Mouse (Mus musculus) kidney, embryonic 14.5 days (tissue): Measurements from ENCODE around the gene Vmn1r37. TPM values are rescaled to one million over a fixed set of nuclear protein-coding genes. Genes with fewer than 3 reads are reported as not detected.
"Not testable (repeated sequence)": the region's sequence is repeated elsewhere in the genome, so short reads cannot be mapped to it uniquely, and the experiment has no call there.

Source experiments
- ATAC-seq: fragments of 200-750 bp; cut with Nextera tagmentation; 2 replicates; pipeline ENCODE4 v1.8.0; 2017; ENCODE audit warnings: moderate number of reproducible peaks, mild to moderate bottlenecking, moderate TSS enrichment, moderate library complexity; ENCODE audit not compliant: low FRiP score, low TSS enrichment
- H3K27ac ChIP-seq: fragments of 300-500 bp; sonication (generic); 2 replicates; pipeline ENCODE4 v1.5.1; 2014; ENCODE audit warnings: low read depth, mild to moderate bottlenecking, low read length, moderate library complexity, mixed read lengths
- H3K27me3 ChIP-seq: fragments of 300-500 bp; sonication (generic); 2 replicates; pipeline ENCODE4 v1.6.1; 2014; ENCODE audit warnings: mild to moderate bottlenecking, low read length; ENCODE audit not compliant: control insufficient read depth, insufficient read depth
- H3K36me3 ChIP-seq: fragments of 300-500 bp; sonication (generic); 2 replicates; pipeline ENCODE4 v1.6.1; 2014; ENCODE audit warnings: low read length, mixed read lengths; ENCODE audit not compliant: control insufficient read depth, insufficient read depth
- H3K4me1 ChIP-seq: fragments of 300-500 bp; sonication (generic); 2 replicates; pipeline ENCODE4 v1.6.1; 2014; ENCODE audit warnings: low read length, mixed read lengths; ENCODE audit not compliant: control insufficient read depth, insufficient read depth
- H3K4me2 ChIP-seq: fragments of 300-500 bp; sonication (generic); replicated peaks from 2 replicates; pipeline ENCODE4 v1.6.1; 2014; ENCODE audit warnings: low read depth, mild to moderate bottlenecking, low read length
- H3K4me3 ChIP-seq: fragments of 300-500 bp; sonication (generic); 2 replicates; pipeline ENCODE4 v1.5.1; 2014; ENCODE audit warnings: mild to moderate bottlenecking, low read length
- H3K9ac ChIP-seq: fragments of 300-500 bp; sonication (generic); 2 replicates; pipeline ENCODE4 v1.6.1; 2014; ENCODE audit warnings: low read depth, mild to moderate bottlenecking, low read length, moderate library complexity
- H3K9me3 ChIP-seq: fragments of 300-500 bp; sonication (generic); 2 replicates; pipeline ENCODE4 v1.6.1; 2016; ENCODE audit warnings: low read length; ENCODE audit not compliant: control insufficient read depth
- WGBS: fragments of 180-500 bp; shearing (Covaris S2); extraction: QIAGEN DNeasy Blood & Tissue Kit; methylation state at CpG from one replicate; pipeline ENCODE4 v1.1.7; 2014; 5-methylcytosine and 5-hydroxymethylcytosine counted together
- polyA plus RNA-seq: library from polyadenylated mRNA; unstranded; fragments of >200 nt; fragmentation: Nextera tagmentation; extraction: Ambion mirVana; gene quantifications from 2 replicates; pipeline ENCODE4 v1.2.1, GENCODE M21; 2014

The Vmn1r37 gene
- polyA plus RNA-seq = not detected in 2 replicates

DNA sequence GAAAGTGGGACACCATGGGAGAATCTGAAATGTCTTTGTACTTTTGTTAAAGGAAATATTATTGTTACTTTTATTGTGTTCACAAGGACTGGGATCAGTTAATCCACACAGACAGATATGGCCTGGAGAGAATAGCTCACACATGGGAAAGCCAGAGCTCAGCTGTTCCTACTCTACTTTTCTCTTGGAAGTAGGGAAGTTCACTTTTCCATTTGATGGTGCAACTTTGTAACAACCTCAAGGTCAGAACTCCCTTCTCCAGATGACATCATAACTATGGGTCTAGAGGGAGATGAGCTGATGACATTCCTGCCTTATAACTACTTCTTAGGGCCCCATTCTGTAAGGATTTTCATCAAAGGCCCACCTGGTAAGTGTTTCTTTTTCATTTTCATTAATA is at the start of gene Vmn1r37:
Gene Vmn1r37 (plus strand): TSS at position 301 of the 400 bp plus-strand sequence.
- not testable (repeated sequence) for H3K4me1 ChIP-seq, H3K9ac ChIP-seq, H3K36me3 ChIP-seq, H3K4me2 ChIP-seq, H3K27ac ChIP-seq, H3K9me3 ChIP-seq, ATAC-seq, H3K4me3 ChIP-seq, H3K27me3 ChIP-seq

GRCm38 (mm10) chr6:66685806-66686205 is 43.4 kb upstream of the Vmn1r37 start, which contains the start of gene Vmn1r35:
Gene Vmn1r35 (minus strand): TSS chr6:66685906.
- Histone ChIP-seq H3K27me3 (no peaks in the 10 kb centered on the region), H3K4me1 (no peaks in the 10 kb centered on the region), H3K4me2 (no peak within 1 kb of the TSS), H3K36me3 (no peaks in the 10 kb centered on the region), H3K9ac (no peak within 1 kb of the TSS), H3K4me3 (no peak within 1 kb of the TSS), H3K27ac (no peak within 1 kb of the TSS), H3K9me3 (no peaks in the 10 kb centered on the region)
- WGBS = 89% methylated on average over 3 of the region's 3 CpGs
- ATAC-seq = no peak

DNA sequence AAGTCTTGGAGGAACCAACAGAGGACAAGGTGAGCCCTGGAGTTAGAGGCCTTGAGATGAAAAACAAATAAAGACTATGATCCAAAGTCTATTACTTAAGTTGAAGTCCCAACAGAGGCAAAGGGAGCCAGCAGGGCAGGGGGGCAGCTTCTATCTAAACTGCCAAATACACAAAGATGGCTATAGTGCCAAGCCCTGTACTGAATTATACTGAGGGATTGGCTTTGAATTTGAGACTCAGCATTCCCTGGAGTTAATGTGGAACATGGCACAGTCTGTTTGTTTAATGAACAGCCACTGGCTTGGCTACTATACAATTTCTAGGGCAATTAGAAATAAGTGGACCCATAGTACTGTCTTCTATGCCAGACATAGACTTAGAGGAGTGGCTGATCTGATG is 20.3 kb upstream of the Vmn1r37 start:
- no peak for ATAC-seq
- Histone ChIP-seq H3K27ac (no peak overlapping the region), H3K4me2 (no peak overlapping the region), H3K27me3 (no peaks in the 10 kb centered on the region), H3K9ac (no peak overlapping the region), H3K36me3 (no peaks in the 10 kb centered on the region), H3K4me3 (no peak overlapping the region), H3K4me1 (no peaks in the 10 kb centered on the region), H3K9me3 (no peaks in the 10 kb centered on the region)

DNA sequence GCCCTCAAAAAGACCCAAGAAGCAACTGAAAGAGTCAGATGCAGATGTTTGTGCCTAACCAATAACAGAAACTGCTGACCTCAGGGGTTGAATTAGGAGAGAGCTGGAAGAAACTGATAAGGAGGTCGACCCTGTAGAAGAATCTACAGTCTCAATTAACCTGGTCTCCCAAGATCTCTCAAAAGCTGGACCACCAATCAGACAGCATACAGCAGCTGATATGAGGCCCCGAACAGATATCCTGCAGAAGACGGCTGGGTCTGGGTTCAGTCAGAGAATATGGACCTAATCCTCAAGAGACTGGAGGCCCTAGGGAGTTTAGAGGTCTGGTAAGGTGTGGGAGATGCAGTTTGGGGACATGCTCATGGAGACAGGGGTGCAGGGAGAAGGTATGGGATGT is 15.3 kb upstream of the Vmn1r37 start:
- Histone ChIP-seq H3K27me3 (no peaks in the 10 kb centered on the region), H3K9me3 (no peaks in the 10 kb centered on the region), H3K4me3 (no peak overlapping the region), H3K4me1 (no peaks in the 10 kb centered on the region), H3K36me3 (no peaks in the 10 kb centered on the region), H3K27ac (no peak overlapping the region), H3K4me2 (no peak overlapping the region), H3K9ac (no peak overlapping the region)
- no peak for ATAC-seq
- WGBS = 81% methylated on average over 3 of the region's 3 CpGs

DNA sequence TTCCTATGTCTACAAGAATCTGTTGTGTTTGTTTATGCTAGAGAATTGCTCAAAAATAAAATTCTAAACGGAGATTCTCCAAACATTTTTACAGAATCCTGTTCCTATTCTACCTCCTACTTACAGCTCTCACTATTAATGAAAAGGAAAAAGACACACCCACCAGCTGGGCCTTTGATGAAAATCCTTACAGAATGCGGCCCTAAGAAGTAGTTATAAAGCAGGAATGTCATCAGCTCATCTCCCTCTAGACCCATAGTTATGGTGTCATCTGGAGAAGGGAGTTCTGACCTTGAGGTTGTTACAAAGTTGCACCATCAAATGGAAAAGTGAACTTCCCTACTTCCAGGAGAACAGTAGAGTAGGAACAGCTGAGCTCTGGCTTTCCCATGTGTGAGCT is 10.1 kb upstream of the Vmn1r37 start, which contains the start of gene Vmn1r36:
Gene Vmn1r36 (minus strand): TSS at position 101 of the 400 bp plus-strand sequence.
- WGBS = 76% methylated on average over 2 of the region's 2 CpGs
- H3K27me3 ChIP-seq, H3K36me3 ChIP-seq, H3K27ac ChIP-seq, H3K4me1 ChIP-seq, H3K9me3 ChIP-seq, ATAC-seq, H3K4me2 ChIP-seq, H3K4me3 ChIP-seq, H3K9ac ChIP-seq: not testable (repeated sequence)

GRCm38 (mm10) chr6:66782527-66782926 is 53.3 kb downstream of the Vmn1r37 start, which contains the start of gene Vmn1r38:
Gene Vmn1r38 (minus strand): TSS chr6:66782627.
- not testable (repeated sequence) for H3K9ac ChIP-seq, H3K4me2 ChIP-seq, H3K27me3 ChIP-seq, H3K4me3 ChIP-seq, H3K4me1 ChIP-seq, H3K9me3 ChIP-seq, H3K27ac ChIP-seq, ATAC-seq, H3K36me3 ChIP-seq

Other genes starting within 250 kb of the Vmn1r37 start
- gene Mad2l1, start 194.0 kb upstream of the Vmn1r37 start, polyA plus RNA-seq = 128 and 138 TPM in 2 replicates
- 0.11 and 0.21 TPM in 2 replicates for gene Vmn1r32, start 169.3 kb upstream of the Vmn1r37 start, polyA plus RNA-seq
- not detected in 2 replicates for gene Vmn1r33, start 111.1 kb upstream of the Vmn1r37 start, polyA plus RNA-seq
- not detected in 2 replicates for gene Vmn1r34, start 85.5 kb upstream of the Vmn1r37 start, polyA plus RNA-seq
- gene Vmn1r35, start 43.5 kb upstream of the Vmn1r37 start, polyA plus RNA-seq = not detected in 2 replicates
- gene Vmn1r36, start 10.2 kb upstream of the Vmn1r37 start, polyA plus RNA-seq = not detected in 2 replicates
- gene Vmn1r38, start 53.2 kb downstream of the Vmn1r37 start, polyA plus RNA-seq = not detected in 2 replicates
- gene Vmn1r39, start 81.2 kb downstream of the Vmn1r37 start, polyA plus RNA-seq = not detected in 2 replicates
- gene Gng12, start 167.0 kb downstream of the Vmn1r37 start, polyA plus RNA-seq = 76.6 and 108 TPM in 2 replicates